Mouse (Mus musculus): ENCODE measurements around the gene Casr. TPM values are rescaled to one million over a fixed set of nuclear protein-coding genes. Genes with fewer than 3 reads are reported as not detected.

Gene Casr
- total RNA-seq, 2 experiments from 2014 or later, result not detected

GRCm38 (mm10) chr16:36526596-36527282 lies 35.2 kb downstream of the Casr start:
- ATAC-seq (replicated peaks; ENCODE audit: poor library complexity, severe bottlenecking), result no peak

GRCm38 (mm10) chr16:36523095-36523494 lies 38.8 kb downstream of the Casr start:
- ATAC-seq (replicated peaks; ENCODE audit: poor library complexity, severe bottlenecking), result no peak

GRCm38 (mm10) chr16:36516355-36516754 lies 45.6 kb downstream of the Casr start:
- ATAC-seq (replicated peaks; ENCODE audit: poor library complexity, severe bottlenecking), result no peak

- ATAC-seq (replicated peaks; ENCODE audit: poor library complexity, severe bottlenecking), result no peak
Measured at GRCm38 (mm10) chr16:36507300-36507699, 54.6 kb downstream of the Casr start.

- ATAC-seq (replicated peaks; ENCODE audit: poor library complexity, severe bottlenecking), result no peak
Measured at GRCm38 (mm10) chr16:36506827-36507226, 55.1 kb downstream of the Casr start.

GRCm38 (mm10) chr16:36505913-36506312 lies 56.0 kb downstream of the Casr start:
- no peak for ATAC-seq (replicated peaks; ENCODE audit: poor library complexity, severe bottlenecking)

GRCm38 (mm10) chr16:36505134-36505533 lies 56.8 kb downstream of the Casr start:
- no peak for ATAC-seq (replicated peaks; ENCODE audit: poor library complexity, severe bottlenecking)

GRCm38 (mm10) chr16:36502286-36502685 lies 59.7 kb downstream of the Casr start:
- ATAC-seq (replicated peaks; ENCODE audit: poor library complexity, severe bottlenecking), result peak; percentile 86

- ATAC-seq (replicated peaks; ENCODE audit: poor library complexity, severe bottlenecking), result no peak
Measured at GRCm38 (mm10) chr16:36492420-36492819, 69.5 kb downstream of the Casr start.

- ATAC-seq (replicated peaks; ENCODE audit: poor library complexity, severe bottlenecking), result peak; percentile 99
Measured at GRCm38 (mm10) chr16:36476866-36477265, 85.1 kb downstream of the Casr start.

- no peak for ATAC-seq (replicated peaks; ENCODE audit: poor library complexity, severe bottlenecking)
Measured at GRCm38 (mm10) chr16:36475530-36475929, 86.4 kb downstream of the Casr start.

- no peak for ATAC-seq (replicated peaks; ENCODE audit: poor library complexity, severe bottlenecking)
Measured at GRCm38 (mm10) chr16:36474849-36475248, 87.1 kb downstream of the Casr start.

GRCm38 (mm10) chr16:36473217-36474216 lies 88.4 kb downstream of the Casr start:
- no peak for ATAC-seq (replicated peaks; ENCODE audit: poor library complexity, severe bottlenecking)

GRCm38 (mm10) chr16:36471066-36471633 lies 90.8 kb downstream of the Casr start:
- ATAC-seq (replicated peaks; ENCODE audit: poor library complexity, severe bottlenecking), result no peak

GRCm38 (mm10) chr16:36469955-36470478 lies 91.9 kb downstream of the Casr start:
- ATAC-seq (replicated peaks; ENCODE audit: poor library complexity, severe bottlenecking), result no peak

GRCm38 (mm10) chr16:36469367-36469766 lies 92.6 kb downstream of the Casr start:
- ATAC-seq (replicated peaks; ENCODE audit: poor library complexity, severe bottlenecking), result no peak

- ATAC-seq (replicated peaks; ENCODE audit: poor library complexity, severe bottlenecking), result no peak
Measured at GRCm38 (mm10) chr16:36468862-36469261, 93.1 kb downstream of the Casr start.

- no peak for ATAC-seq (replicated peaks; ENCODE audit: poor library complexity, severe bottlenecking)
Measured at GRCm38 (mm10) chr16:36467936-36468335, 94.0 kb downstream of the Casr start.

GRCm38 (mm10) chr16:36465436-36465835 lies 96.5 kb downstream of the Casr start:
- ATAC-seq (replicated peaks; ENCODE audit: poor library complexity, severe bottlenecking), result no peak

- no peak for ATAC-seq (replicated peaks; ENCODE audit: poor library complexity, severe bottlenecking)
Measured at GRCm38 (mm10) chr16:36464076-36464475, 97.9 kb downstream of the Casr start.

GRCm38 (mm10) chr16:36460426-36460825 lies 101.5 kb downstream of the Casr start:
- ATAC-seq (replicated peaks; ENCODE audit: poor library complexity, severe bottlenecking), result no peak
